In the genomic region with DNA sequence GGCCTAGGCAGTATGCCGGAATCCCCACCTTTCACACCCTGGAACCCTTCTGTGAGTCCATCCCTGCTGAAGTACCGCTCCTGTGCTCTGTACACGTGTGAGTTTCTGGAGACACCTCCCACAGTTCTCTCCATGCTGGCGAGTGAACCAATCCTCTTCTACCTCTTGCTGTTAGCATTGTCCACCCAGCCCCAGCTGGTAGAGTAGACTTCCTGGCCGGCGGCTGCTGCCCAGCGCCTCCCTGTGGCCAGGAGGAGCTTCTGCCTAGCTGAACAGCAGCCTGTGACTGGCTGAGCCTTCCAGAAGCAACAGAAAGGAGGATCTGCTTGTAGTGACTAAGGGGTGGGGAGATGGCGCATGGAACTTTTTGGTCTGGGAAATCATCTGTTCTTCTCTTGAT, we compare ENCODE assay signal across 8 mouse cellular contexts.
DNase-seq lines count a peak whose midpoint lies in the region; ATAC-seq and TF ChIP-seq lines count a peak whose summit lies in the region.

No protein-coding gene starts in this region.

- no peak overlapping the region for H3K9ac ChIP-seq in midbrain, postnatal 0 days (replicated peaks; ENCODE audit: low read length, poor library complexity, severe bottlenecking)

- DNase-seq in heart, adult 9 months (ENCODE audit: low spot score in 2 of 2) = peak; percentile 6 to 41
- DNase-seq in heart, postnatal 25 days (ENCODE audit: low spot score) = no peak
- DNase-seq in lung, postnatal 10 days = peak; percentile 24
- DNase-seq in lung, adult 2 months = no peak
- DNase-seq in adrenal gland, adult 8-10 months = peak; percentile 10
- peak; percentile 28 for DNase-seq in midbrain, postnatal 0 days (ENCODE audit: low spot score)
- no peak for DNase-seq in left cerebral cortex, adult 11 months (ENCODE audit: low spot score)
- no peak for DNase-seq in thymus, postnatal 4 days

- H3K27ac ChIP-seq in midbrain, postnatal 0 days (ENCODE audit: low read depth, low read length) = no peak overlapping the region

- no peak for TF ChIP-seq CTCF in lung, adult 2 months (IDR thresholded peaks at IDR 0.05; ENCODE audit: insufficient read depth, low read length)
- peak; percentile 57 for TF ChIP-seq CTCF in midbrain, postnatal 0 days (IDR thresholded peaks at IDR 0.05)

- no peak overlapping the region for H3K4me2 ChIP-seq in midbrain, postnatal 0 days (ENCODE audit: low read depth, low read length, poor library complexity, severe bottlenecking)

- TF ChIP-seq POLR2A in lung, adult 2 months (IDR thresholded peaks at IDR 0.05; ENCODE audit: borderline replicate concordance, extremely low read depth, low read depth, low read length) = no peak

- H3K4me3 ChIP-seq in lung, adult 2 months (replicated peaks; ENCODE audit: extremely low read depth, low read depth, low read length) = no peak overlapping the region
- H3K4me3 ChIP-seq in midbrain, postnatal 0 days (ENCODE audit: low read depth, low read length) = no peak overlapping the region

- H3K9me3 ChIP-seq in midbrain, postnatal 0 days (ENCODE audit: low read length) = no peaks in the 10 kb centered on the region

- WGBS in lung, adult 2 months = 94% methylated on average over 8 of the region's 8 CpGs
- 93% methylated on average over 8 of the region's 8 CpGs for WGBS in midbrain, postnatal 0 days

- ATAC-seq in midbrain, postnatal 0 days (ENCODE audit: low FRiP score) = peak; percentile 35; the same call in 1 of the 2 replicates

- 0 out of 2 replicates have a peak, but pooled peaks cover 11% of the 10 kb centered on the region for H3K36me3 ChIP-seq in midbrain, postnatal 0 days (ENCODE audit: insufficient read depth, low read length)

- no peaks in the 10 kb centered on the region for H3K27me3 ChIP-seq in midbrain, postnatal 0 days (ENCODE audit: insufficient read depth, low read length)

- intact Hi-C loops in heart, postnatal 25 days (cut with DNase I) = loop anchor here (2.0 kb wide), 1 partner anchor 467 kb away; no protein-coding TSS in a partner anchor

- H3K4me1 ChIP-seq in lung, adult 2 months (ENCODE audit: control insufficient read depth, insufficient read depth, low read length) = no peaks in the 10 kb centered on the region
- H3K4me1 ChIP-seq in midbrain, postnatal 0 days (ENCODE audit: insufficient read depth, low read length) = no peaks in the 10 kb centered on the region

Comparison
In these comparisons a context has a peak if more than half of its experiments do, and no peak if none do; other contexts are left out.
1. DNase-seq: peak in heart, adult 9 months (2 of 2), lung, postnatal 10 days (single experiment), adrenal gland, adult 8-10 months (single experiment) and midbrain, postnatal 0 days (single experiment); none in heart, postnatal 25 days (single experiment), lung, adult 2 months (single experiment), left cerebral cortex, adult 11 months (single experiment) and thymus, postnatal 4 days (single experiment).